11 mouse cellular contexts compared by ENCODE assay signal in the genomic region with DNA sequence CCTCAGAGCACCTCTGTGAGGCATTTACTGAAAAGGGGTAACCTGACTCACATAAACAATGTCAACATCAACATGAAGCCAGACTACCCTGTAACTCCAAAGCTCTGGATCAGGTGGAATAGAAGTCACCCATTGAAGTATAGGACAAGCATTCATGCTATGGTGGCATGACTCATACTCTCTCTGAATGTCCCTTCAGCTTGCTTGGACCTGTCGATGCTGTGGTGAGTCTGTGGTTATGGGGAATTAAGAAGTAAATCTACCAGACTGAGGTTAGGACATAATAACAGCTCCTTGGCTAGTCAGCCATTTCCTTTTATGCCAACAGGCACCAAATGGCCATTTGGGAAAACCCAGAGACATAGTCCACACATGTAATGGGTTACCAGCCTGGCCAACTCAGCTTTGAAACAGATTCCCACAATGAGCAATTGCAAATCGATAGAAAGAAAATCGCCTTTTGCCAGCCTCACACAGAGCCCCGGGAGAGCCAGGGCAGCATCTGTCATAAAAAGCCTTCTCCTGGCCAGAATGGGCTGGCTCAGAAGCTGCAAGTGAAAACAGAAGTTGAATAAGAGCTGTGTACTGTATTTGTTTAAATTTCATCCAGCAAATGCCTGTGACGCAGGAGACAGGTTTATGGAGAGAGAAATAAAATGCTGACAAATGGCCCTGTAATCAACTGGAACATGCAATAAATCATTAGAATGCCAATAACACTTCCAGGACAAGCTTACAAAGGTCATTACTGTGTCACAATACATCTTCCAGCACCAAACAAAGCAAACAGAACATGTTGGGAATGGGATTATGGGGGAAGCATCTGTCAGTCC.
DNase-seq lines count a peak whose midpoint lies in the region; ATAC-seq and TF ChIP-seq lines count a peak whose summit lies in the region.
"Had no signal": no experiment of that assay in that cellular context is flagged by ENCODE, and none has a peak within 500 bp of the region (broad histone marks: within the 10 kb centered on the region; RNA-seq: fewer than 3 reads in every experiment).

No protein-coding gene starts in this region.

- no peaks in the 10 kb centered on the region for H3K9me3 ChIP-seq in intestine, embryonic 14.5 days (ENCODE audit: control insufficient read depth, low read length)
- no peaks in the 10 kb centered on the region for H3K9me3 ChIP-seq in neural tube, embryonic 13.5 days
- H3K9me3 ChIP-seq: embryonic facial prominence, embryonic 12.5 days; liver, embryonic 13.5 days had no signal

- H3K36me3 ChIP-seq in intestine, embryonic 14.5 days (ENCODE audit: control insufficient read depth, insufficient read depth, low read length): no peaks in the 10 kb centered on the region
- no peaks in the 10 kb centered on the region for H3K36me3 ChIP-seq in neural tube, embryonic 13.5 days
- H3K36me3 ChIP-seq: embryonic facial prominence, embryonic 12.5 days; liver, embryonic 13.5 days had no signal

- TF ChIP-seq POLR2A in lung, adult 2 months (IDR thresholded peaks at IDR 0.05; ENCODE audit: borderline replicate concordance, extremely low read depth, low read depth, low read length): no peak

- ATAC-seq in intestine, embryonic 14.5 days (replicated peaks; ENCODE audit: low FRiP score, low TSS enrichment, low read depth): peak; percentile 69
- peak; percentile 32 for ATAC-seq in neural tube, embryonic 13.5 days (ENCODE audit: low read depth)
- no peak for ATAC-seq in inflammation-experienced regulatory T-cells, adult 6 months

- H3K4me1 ChIP-seq in lung, adult 2 months (ENCODE audit: control insufficient read depth, insufficient read depth, low read length): no peaks in the 10 kb centered on the region
- H3K4me1 ChIP-seq in intestine, embryonic 14.5 days (replicated peaks; ENCODE audit: control insufficient read depth, insufficient read depth, low read length): peaks cover 7% of the 10 kb centered on the region
- peaks cover 61% of the 10 kb centered on the region for H3K4me1 ChIP-seq in neural tube, embryonic 13.5 days (replicated peaks)
- H3K4me1 ChIP-seq: embryonic facial prominence, embryonic 12.5 days; liver, embryonic 13.5 days had no signal

- no peak for TF ChIP-seq CTCF in lung, adult 2 months (IDR thresholded peaks at IDR 0.05; ENCODE audit: insufficient read depth, low read length)

- no peak overlapping the region for H3K27ac ChIP-seq in intestine, embryonic 14.5 days (ENCODE audit: low read depth)
- peak overlapping the region; percentile 43 for H3K27ac ChIP-seq in neural tube, embryonic 13.5 days (replicated peaks)
- H3K27ac ChIP-seq: embryonic facial prominence, embryonic 12.5 days; heart, adult 2 months; liver, embryonic 13.5 days had no signal

- H3K4me3 ChIP-seq in lung, adult 2 months (replicated peaks; ENCODE audit: extremely low read depth, low read depth, low read length): no peak overlapping the region
- H3K4me3 ChIP-seq in intestine, embryonic 14.5 days (ENCODE audit: low read depth, low read length): no peak overlapping the region
- H3K4me3 ChIP-seq in neural tube, embryonic 13.5 days: no peak overlapping the region
- H3K4me3 ChIP-seq: embryonic facial prominence, embryonic 12.5 days; heart, adult 2 months; liver, embryonic 13.5 days had no signal

- H3K9ac ChIP-seq in intestine, embryonic 14.5 days (ENCODE audit: low read length): no peak overlapping the region
- H3K9ac ChIP-seq in neural tube, embryonic 13.5 days: no peak overlapping the region
- H3K9ac ChIP-seq: embryonic facial prominence, embryonic 12.5 days; liver, embryonic 13.5 days had no signal

- WGBS in lung, adult 2 months: 51% methylated on average over 5 of the region's 5 CpGs
- 21% methylated on average over 5 of the region's 5 CpGs for WGBS in intestine, embryonic 14.5 days
- 11% methylated on average over 5 of the region's 5 CpGs for WGBS in neural tube, embryonic 13.5 days

- H3K4me2 ChIP-seq in intestine, embryonic 14.5 days (ENCODE audit: low read length): no peak overlapping the region
- H3K4me2 ChIP-seq in neural tube, embryonic 13.5 days: no peak overlapping the region
- H3K4me2 ChIP-seq: embryonic facial prominence, embryonic 12.5 days; liver, embryonic 13.5 days had no signal

- peak; percentile 7 for DNase-seq in adrenal gland, postnatal 10 days
- DNase-seq in adrenal gland, adult 18-20 months (ENCODE audit: low spot score in 2 of 2): no peak
- peak; percentile 4 for DNase-seq in lung, postnatal 36 days
- DNase-seq in lung, adult 2 months: no peak
- DNase-seq in intestine, embryonic 14.5 days (ENCODE audit: low spot score): peak; percentile 54
- DNase-seq in right cerebral cortex, postnatal 14 days: no peak
- DNase-seq: heart, adult 2 months; liver, embryonic 13.5 days had no signal

- H3K27me3 ChIP-seq in intestine, embryonic 14.5 days (replicated peaks; ENCODE audit: control insufficient read depth, insufficient read depth, low read length): 0 out of 2 replicates have a peak, but pooled peaks cover 3% of the 10 kb centered on the region
- no peaks in the 10 kb centered on the region for H3K27me3 ChIP-seq in neural tube, embryonic 13.5 days
- H3K27me3 ChIP-seq: embryonic facial prominence, embryonic 12.5 days; liver, embryonic 13.5 days had no signal

Comparison
In these comparisons a context has a peak if more than half of its experiments do, and no peak if none do; other contexts are left out.
1. DNase-seq: peak in adrenal gland, postnatal 10 days (single experiment), lung, postnatal 36 days (single experiment) and intestine, embryonic 14.5 days (single experiment); none in adrenal gland, adult 18-20 months (0 of 2), lung, adult 2 months (single experiment) and right cerebral cortex, postnatal 14 days (single experiment).